Mouse (Mus musculus) limb, embryonic 11.5 days (tissue): ENCODE data around the gene Trim30b. TPM values are rescaled to one million over a fixed set of nuclear protein-coding genes. Genes with fewer than 3 reads are reported as not detected.

Source experiments
- ATAC-seq: fragments of 200-750 bp; cut with Nextera tagmentation; 2 replicates; pipeline ENCODE4 v1.8.0; 2017; ENCODE audit warnings: low read depth; ENCODE audit not compliant: insufficient number of reproducible peaks, low FRiP score, low TSS enrichment
- DNase-seq: peaks from one replicate; pipeline ENCODE4 v3.0.0-alpha.2; 2015; ENCODE audit warnings: low spot score
- H3K27ac ChIP-seq: fragments of 300-500 bp; sonication (generic); replicated peaks from 2 replicates; pipeline ENCODE4 v1.5.1; 2014; ENCODE audit warnings: low read depth, mild to moderate bottlenecking, low read length
- H3K27me3 ChIP-seq: fragments of 300-500 bp; sonication (generic); 2 replicates; pipeline ENCODE4 v1.6.1; 2014; ENCODE audit warnings: mild to moderate bottlenecking, low read length, mixed read lengths; ENCODE audit not compliant: control insufficient read depth, insufficient read depth
- H3K36me3 ChIP-seq: fragments of 300-500 bp; sonication (generic); 2 replicates; pipeline ENCODE4 v1.6.1; 2014; ENCODE audit warnings: mild to moderate bottlenecking, low read length, moderate library complexity, mixed read lengths; ENCODE audit not compliant: control insufficient read depth, insufficient read depth
- H3K4me1 ChIP-seq: fragments of 300-500 bp; sonication (generic); 2 replicates; pipeline ENCODE4 v1.6.1; 2014; ENCODE audit warnings: low read length, mixed read lengths; ENCODE audit not compliant: control insufficient read depth, insufficient read depth
- H3K4me2 ChIP-seq: fragments of 300-500 bp; sonication (generic); 2 replicates; pipeline ENCODE4 v1.6.1; 2014; ENCODE audit warnings: low read depth, mild to moderate bottlenecking, moderate library complexity; ENCODE audit not compliant: severe bottlenecking
- H3K4me3 ChIP-seq: fragments of 300-500 bp; sonication (generic); 2 replicates; pipeline ENCODE4 v1.5.1; 2014; ENCODE audit warnings: low read depth, low read length
- H3K9ac ChIP-seq: fragments of 300-500 bp; sonication (generic); 2 replicates; pipeline ENCODE4 v1.6.1; 2014; ENCODE audit warnings: mild to moderate bottlenecking, low read length
- H3K9me3 ChIP-seq: fragments of 300-500 bp; sonication (generic); 2 replicates; pipeline ENCODE4 v1.6.1; 2016; ENCODE audit warnings: low read length; ENCODE audit not compliant: control insufficient read depth
- WGBS: fragments of 180-500 bp; shearing (Covaris S2); extraction: QIAGEN DNeasy Blood & Tissue Kit; methylation state at CpG from one replicate; pipeline ENCODE4 v1.1.7; 2014; 5-methylcytosine and 5-hydroxymethylcytosine counted together
- polyA plus RNA-seq: library from polyadenylated mRNA; unstranded; fragments of >200 nt; fragmentation: Nextera tagmentation; extraction: Ambion mirVana; gene quantifications from 2 replicates; pipeline ENCODE4 v1.2.1, GENCODE M21; 2014

The Trim30b gene
- not detected in 2 replicates for polyA plus RNA-seq

DNA sequence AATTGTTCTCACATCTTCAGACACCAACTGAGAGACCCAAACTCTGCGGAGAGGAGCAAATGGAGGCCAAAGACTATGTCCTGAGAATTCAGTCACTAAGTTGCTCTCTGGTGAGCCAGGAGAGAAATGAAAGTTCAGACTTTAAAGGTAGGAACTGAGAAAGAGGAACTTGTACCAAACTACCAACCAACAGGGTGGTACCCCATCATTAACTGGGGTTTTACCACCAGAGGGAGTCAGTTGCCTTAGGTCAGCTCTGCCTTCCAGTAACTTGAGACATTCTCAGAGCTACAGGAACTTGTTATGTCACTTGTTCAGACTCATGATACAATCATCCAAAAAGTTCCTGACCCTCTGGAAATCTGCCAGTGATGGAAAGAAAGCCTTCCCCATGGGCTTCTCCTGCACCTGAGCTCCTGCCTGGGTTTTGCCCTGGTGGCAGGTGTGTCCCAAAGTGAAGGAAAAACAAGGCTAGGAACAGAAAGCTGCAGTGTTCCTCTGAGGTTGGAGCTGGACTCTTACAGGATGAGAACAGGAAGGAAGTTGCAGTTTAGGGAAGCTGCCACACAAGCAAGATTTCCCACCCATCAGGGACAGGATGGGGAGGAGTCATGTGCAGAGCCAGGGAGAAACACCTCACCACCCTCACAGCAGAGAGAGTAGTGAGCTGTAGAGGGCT lies at the start of gene Trim30b:
Gene Trim30b (minus strand): TSS at position 149 of the 679 bp plus-strand sequence.
- DNase-seq: no peak
- Histone ChIP-seq H3K27ac (no peak within 1 kb of the TSS), H3K36me3 (no peaks in the 10 kb centered on the region), H3K4me1 (no peaks in the 10 kb centered on the region), H3K9ac (no peak within 1 kb of the TSS), H3K9me3 (no peaks in the 10 kb centered on the region), H3K4me3 (no peak within 1 kb of the TSS), H3K4me2 (no peak within 1 kb of the TSS), H3K27me3 (no peaks in the 10 kb centered on the region)
- no peak for ATAC-seq
- WGBS: 65% methylated on average over 1 of the region's 1 CpGs

DNA sequence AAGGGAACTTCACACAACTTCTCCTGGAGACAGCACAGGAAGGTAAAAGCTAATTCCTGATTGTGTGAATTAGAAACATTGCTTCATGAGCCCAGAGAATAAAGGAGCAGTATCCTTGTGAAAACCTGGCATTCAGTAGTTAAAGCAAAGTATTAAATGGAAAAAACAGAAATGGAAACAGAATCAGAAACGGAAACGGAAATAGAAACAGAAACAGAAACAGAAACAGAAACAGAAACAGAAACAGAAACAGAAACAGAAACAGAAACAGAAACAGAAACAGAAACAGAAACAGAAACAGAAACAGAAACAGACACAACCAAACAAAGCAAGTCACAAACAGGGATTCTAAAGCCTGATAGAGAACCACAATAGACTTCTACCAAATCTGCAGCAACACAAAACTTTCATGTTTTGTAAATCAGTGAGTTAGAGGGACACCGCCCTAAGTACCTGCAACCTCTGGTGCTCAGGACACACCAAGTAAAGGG lies 34.8 kb upstream of the Trim30b start:
- Histone ChIP-seq H3K9ac (no peak overlapping the region), H3K4me1 (no peaks in the 10 kb centered on the region), H3K9me3 (no peaks in the 10 kb centered on the region), H3K27ac (no peak overlapping the region), H3K4me2 (no peak overlapping the region), H3K27me3 (no peaks in the 10 kb centered on the region), H3K36me3 (no peaks in the 10 kb centered on the region), H3K4me3 (no peak overlapping the region)
- ATAC-seq (no peak), DNase-seq (no peak)
- 93% methylated on average over 3 of the region's 3 CpGs for WGBS

DNA sequence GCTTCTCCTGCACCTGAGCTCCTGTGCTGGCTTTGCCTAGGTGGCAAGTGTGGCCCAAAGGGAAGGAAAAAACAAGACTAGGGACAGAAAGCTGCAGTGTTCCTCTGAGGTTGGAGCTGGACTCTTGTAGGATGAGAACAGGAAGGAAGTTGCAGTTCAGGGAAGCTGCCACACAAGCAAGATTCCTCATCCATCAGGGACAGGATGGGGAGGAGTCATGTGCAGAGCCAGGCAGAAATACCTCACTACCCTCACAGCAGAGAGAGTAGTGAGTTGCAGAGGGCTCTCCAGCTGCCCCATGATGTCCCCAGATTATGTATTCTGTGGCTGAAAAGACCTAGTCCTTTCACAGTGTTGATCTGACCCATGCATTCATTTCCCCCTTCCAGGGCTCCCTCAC lies 31.5 kb upstream of the Trim30b start:
- DNase-seq (no peak), ATAC-seq (no peak)

DNA sequence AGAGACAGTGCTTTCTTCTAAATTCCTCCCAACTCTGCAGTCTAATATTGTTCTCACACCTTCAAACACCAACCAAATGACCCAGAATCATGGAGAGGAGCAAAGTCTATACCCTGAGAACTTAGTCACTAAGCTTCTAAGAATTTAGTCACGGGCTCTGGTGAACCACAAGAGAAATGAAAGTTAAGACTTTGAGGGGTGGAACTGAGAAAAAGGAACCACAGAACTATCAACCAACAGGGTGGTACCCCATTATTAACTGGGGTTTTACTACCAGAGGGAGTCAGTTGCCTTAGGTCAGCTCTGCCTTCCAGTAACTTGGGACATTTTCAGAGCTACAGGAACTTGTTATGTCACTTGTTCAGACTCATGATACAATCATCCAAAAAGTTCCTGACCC lies 31.0 kb upstream of the Trim30b start, which contains the start of gene Trim30c:
Gene Trim30c (minus strand): TSS at position 140 of the 400 bp plus-strand sequence.
- Histone ChIP-seq H3K4me2 (no peak within 1 kb of the TSS), H3K36me3 (no peaks in the 10 kb centered on the region), H3K9me3 (no peaks in the 10 kb centered on the region), H3K9ac (no peak within 1 kb of the TSS), H3K4me1 (no peaks in the 10 kb centered on the region), H3K4me3 (no peak within 1 kb of the TSS), H3K27ac (no peak within 1 kb of the TSS), H3K27me3 (no peaks in the 10 kb centered on the region)
- no peak for DNase-seq
- ATAC-seq: no peak
- 93% methylated on average over 1 of the region's 1 CpGs for WGBS

More for the DNA sequence above, 31.5 kb upstream of the Trim30b start:
- Histone ChIP-seq H3K36me3 (no peaks in the 10 kb centered on the region), H3K27ac (no peak overlapping the region), H3K27me3 (no peaks in the 10 kb centered on the region), H3K9me3 (no peaks in the 10 kb centered on the region), H3K4me1 (no peaks in the 10 kb centered on the region), H3K9ac (no peak overlapping the region), H3K4me2 (no peak overlapping the region), H3K4me3 (no peak overlapping the region)

DNA sequence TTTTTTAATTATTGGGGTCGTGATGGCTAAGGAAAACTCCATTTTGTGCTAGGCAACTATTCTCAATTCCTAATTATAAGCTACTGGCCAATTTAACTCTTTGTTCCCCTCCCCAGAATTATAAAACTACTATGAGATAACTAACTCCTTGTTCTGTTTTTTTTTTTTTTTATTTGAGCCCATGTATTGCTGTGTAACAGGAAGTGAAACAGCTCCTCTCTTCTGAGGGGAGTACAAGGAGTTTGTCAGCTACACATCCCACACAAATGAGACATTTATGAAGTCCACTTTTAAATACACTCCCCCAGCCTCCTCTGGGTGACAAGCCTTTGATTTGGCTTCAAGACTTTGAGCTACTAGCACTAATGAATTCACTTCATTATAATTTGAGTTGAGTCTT lies 28.8 kb upstream of the Trim30b start:
- no peak for DNase-seq
- WGBS: 68% methylated on average over 1 of the region's 1 CpGs
- no peak for ATAC-seq
- H3K27ac ChIP-seq: no peak overlapping the region
- H3K4me1 ChIP-seq: no peaks in the 10 kb centered on the region
- H3K4me2 ChIP-seq: no peak overlapping the region
- no peaks in the 10 kb centered on the region for H3K27me3 ChIP-seq
- no peak overlapping the region for H3K4me3 ChIP-seq
- H3K36me3 ChIP-seq: no peaks in the 10 kb centered on the region
- no peaks in the 10 kb centered on the region for H3K9me3 ChIP-seq
- no peak overlapping the region for H3K9ac ChIP-seq

DNA sequence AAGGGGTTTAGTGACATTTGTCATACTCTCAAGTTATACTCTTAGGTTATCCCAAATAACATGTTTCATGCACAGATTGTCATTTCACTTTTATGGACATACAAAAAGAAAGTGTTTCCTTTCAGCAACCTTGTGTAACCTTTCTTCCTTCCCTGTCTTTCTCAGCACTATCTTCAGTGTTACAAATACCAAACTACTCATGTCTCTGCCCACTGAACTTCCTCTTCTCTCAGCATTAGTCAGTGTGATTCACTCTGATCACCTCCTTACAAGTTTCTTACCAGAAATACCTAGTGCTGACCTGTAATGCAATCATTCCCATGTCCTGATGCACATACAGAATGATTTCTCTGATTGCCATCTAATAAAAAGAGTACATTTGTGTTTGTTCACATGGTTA lies 3.3 kb downstream of the Trim30b start:
- H3K9ac ChIP-seq: no peak overlapping the region
- ATAC-seq (no peak), DNase-seq (no peak)
- no peaks in the 10 kb centered on the region for H3K27me3 ChIP-seq
- H3K9me3 ChIP-seq: no peaks in the 10 kb centered on the region
- no peak overlapping the region for H3K4me3 ChIP-seq
- H3K4me1 ChIP-seq: no peaks in the 10 kb centered on the region
- H3K4me2 ChIP-seq: no peak overlapping the region
- H3K36me3 ChIP-seq: no peaks in the 10 kb centered on the region
- no peak overlapping the region for H3K27ac ChIP-seq

DNA sequence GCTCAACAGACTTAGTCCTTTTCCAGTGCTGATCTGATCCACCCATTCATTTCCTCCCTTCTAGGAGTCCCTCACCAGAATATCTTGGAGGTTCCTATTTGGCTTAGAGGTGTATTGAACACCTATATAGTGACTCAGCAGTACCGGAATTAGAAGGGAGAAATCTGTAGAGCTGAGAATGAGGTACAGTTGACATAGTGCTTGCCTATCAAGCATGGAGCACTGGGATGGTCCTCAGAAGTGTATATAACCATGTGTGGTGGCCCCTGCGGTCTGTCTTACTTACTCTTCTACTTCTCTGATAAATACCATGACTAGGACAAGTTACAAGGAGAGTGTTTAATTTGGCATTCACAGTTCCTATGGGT lies 16.1 kb downstream of the Trim30b start:
- H3K9ac ChIP-seq: no peak overlapping the region
- no peak overlapping the region for H3K27ac ChIP-seq
- ATAC-seq: 0 out of 2 replicates have a peak, but pooled peaks have one; percentile 7
- no peaks in the 10 kb centered on the region for H3K27me3 ChIP-seq
- no peaks in the 10 kb centered on the region for H3K36me3 ChIP-seq
- H3K4me3 ChIP-seq: no peak overlapping the region; the same call in 1 of the 2 replicates
- 70% methylated on average over 2 of the region's 2 CpGs for whole genome bisulfite sequencing
- no peak overlapping the region for H3K4me2 ChIP-seq
- no peak for DNase-seq
- no peaks in the 10 kb centered on the region for H3K9me3 ChIP-seq
- no peaks in the 10 kb centered on the region for H3K4me1 ChIP-seq

DNA sequence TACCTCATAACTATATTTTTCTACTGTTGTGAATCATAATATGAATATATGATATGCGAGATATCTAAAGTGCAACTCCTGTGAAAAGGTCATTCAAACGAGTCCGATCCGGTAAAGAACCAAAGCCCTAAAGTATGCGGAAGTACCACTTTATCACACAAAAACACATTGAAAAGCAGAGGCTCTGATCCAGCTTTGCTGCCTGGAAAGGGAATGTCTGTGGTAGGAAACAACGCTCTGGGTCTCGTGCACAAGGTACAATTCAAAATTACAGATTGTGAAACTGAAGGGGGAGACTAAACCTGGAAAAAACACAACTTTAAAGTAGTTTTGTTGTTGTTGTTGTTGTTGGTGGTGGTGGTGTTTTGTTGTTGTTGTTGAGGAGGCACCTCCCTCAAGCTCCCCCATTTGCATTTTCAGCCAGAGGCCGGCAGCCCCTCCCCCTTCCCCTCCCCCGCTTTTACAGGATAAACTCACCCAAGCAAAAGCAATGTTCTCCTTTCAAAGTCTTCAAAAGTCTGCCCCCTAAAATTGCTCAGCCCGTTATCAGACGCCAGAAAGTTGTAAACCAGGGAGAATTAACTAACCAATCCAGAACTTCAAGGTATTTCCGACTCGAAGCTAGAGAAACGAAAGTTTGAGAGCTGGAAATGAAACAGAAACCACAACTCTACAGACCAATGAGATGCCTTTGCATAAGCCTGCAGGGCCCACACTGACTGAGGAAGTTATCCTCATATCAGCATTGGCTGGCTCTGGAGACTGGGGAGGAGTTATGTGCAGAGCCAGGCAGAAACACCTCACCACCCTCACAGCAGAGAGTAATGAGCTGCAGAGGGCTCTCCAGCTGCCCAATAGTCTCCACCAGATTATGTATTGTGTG lies 16.7 kb downstream of the Trim30b start, which contains the start of gene Trim12c:
Gene Trim12c (minus strand): TSS at position 646 of the 883 bp plus-strand sequence.
- Histone ChIP-seq H3K4me2 (peak within 1 kb of the TSS; percentile 40), H3K27ac (no peak within 1 kb of the TSS), H3K4me1 (no peaks in the 10 kb centered on the region), H3K4me3 (peak within 1 kb of the TSS; percentile 29), H3K36me3 (no peaks in the 10 kb centered on the region), H3K9me3 (no peaks in the 10 kb centered on the region), H3K9ac (0 out of 2 replicates have a peak within 1 kb of the TSS, but pooled peaks have one; percentile 17), H3K27me3 (no peaks in the 10 kb centered on the region)
- WGBS: 9% methylated on average over 14 of the region's 14 CpGs
- DNase-seq (peak; percentile 70), ATAC-seq (peak; percentile 98)
